Mouse (Mus musculus): ENCODE measurements around the gene Olfr316. TPM values are rescaled to one million over a fixed set of nuclear protein-coding genes. Genes with fewer than 3 reads are reported as not detected.

Gene Olfr316
- total and polyA plus RNA-seq, 3 experiments = not detected

- Histone ChIP-seq H3K9me3 (replicated peaks; ENCODE audit: low read length) (no peaks in the 10 kb centered on the region), H3K9ac (ENCODE audit: insufficient read depth, low read depth) (no peak overlapping the region), H3K4me3 (replicated peaks in 1 of 3; ENCODE audit: low read depth in 2 of 3, low read length in 2 of 3, poor library complexity in 1 of 3) (no peak overlapping the region), H3K27me3 (replicated peaks) (peaks cover 4% of the 10 kb centered on the region), H3K4me1 (ENCODE audit: control insufficient read depth in 1 of 2, insufficient read depth in 2 of 2) (peaks cover 0 to 6% of the 10 kb centered on the region in 2 experiments; a peak in 2 of 4 replicates), H3K79me2 (replicated peaks; ENCODE audit: control insufficient read depth, extremely low read depth, insufficient read depth, poor library complexity, severe bottlenecking) (no peaks in the 10 kb centered on the region), H3K4me2 (ENCODE audit: insufficient read depth, low read depth, poor library complexity, severe bottlenecking) (no peak overlapping the region), H3K36me3 (replicated peaks in 1 of 2; ENCODE audit: control insufficient read depth in 1 of 2, insufficient read depth in 1 of 2, low read length in 1 of 2) (no peaks in the 10 kb centered on the region), H3K27ac (ENCODE audit: insufficient read depth, low read depth) (no peak overlapping the region)
- in situ Hi-C loops (cut with MboI; ENCODE audit: low pct_ligation_motif_present, low pct_unique_long_range_greater_than_20kb, low sequenced_read_pairs) = no loop called here
- TF ChIP-seq USF2 (conservative IDR thresholded peaks at IDR 0.05; ENCODE audit: low read depth, low read length) = no peak
- TF ChIP-seq ZC3H11A (IDR thresholded peaks at IDR 0.05; ENCODE audit: low read depth, low read length) = no peak
- no peak for TF ChIP-seq NRF1 (IDR thresholded peaks at IDR 0.05; ENCODE audit: low read depth, low read length)
- TF ChIP-seq BHLHE40 (IDR thresholded peaks at IDR 0.05; ENCODE audit: low read depth, low read length) = no peak
- no peak for TF ChIP-seq USF1 (IDR thresholded peaks at IDR 0.05; ENCODE audit: low read depth, low read length)
- peak; percentile 22 for TF ChIP-seq RAD21 (IDR thresholded peaks at IDR 0.05; ENCODE audit: low read depth, low read length)
- no peak for TF ChIP-seq MAZ (IDR thresholded peaks at IDR 0.05; ENCODE audit: low read depth, low read length)
- no peak for TF ChIP-seq ELF1 (IDR thresholded peaks at IDR 0.05; ENCODE audit: low read depth, low read length)
- TF ChIP-seq SMC3 (IDR thresholded peaks at IDR 0.05; ENCODE audit: low read depth, low read length) = peak; percentile 30
- TF ChIP-seq GABPA (IDR thresholded peaks at IDR 0.05; ENCODE audit: insufficient replicate concordance, low read depth, low read length) = no peak
- TF ChIP-seq EP300 (IDR thresholded peaks at IDR 0.05; ENCODE audit: low read length) = no peak
- no peak for TF ChIP-seq ETS1 (conservative IDR thresholded peaks at IDR 0.05; ENCODE audit: low read depth, low read length)
- TF ChIP-seq HCFC1 (IDR thresholded peaks at IDR 0.05; ENCODE audit: low read depth, low read length) = no peak
- no peak for TF ChIP-seq MEF2A (IDR thresholded peaks at IDR 0.05; ENCODE audit: borderline replicate concordance, low read depth, low read length)
- no peak for TF ChIP-seq ZNF384 (IDR thresholded peaks at IDR 0.05; ENCODE audit: low read depth, low read length)
- peak in 1 of 2 experiments; percentile 59; a peak in 3 of 4 replicates for TF ChIP-seq CTCF (conservative IDR thresholded peaks at IDR 0.05 in 1 of 2, IDR thresholded peaks at IDR 0.05 in 1 of 2; ENCODE audit: low read depth in 2 of 2, low read length in 2 of 2)
- no peak for TF ChIP-seq ZMIZ1 (IDR thresholded peaks at IDR 0.05; ENCODE audit: low read depth, low read length)
- no peak for TF ChIP-seq POLR2A (IDR thresholded peaks at IDR 0.05; ENCODE audit: low read depth, low read length)
- TF ChIP-seq MAFK (IDR thresholded peaks at IDR 0.05; ENCODE audit: insufficient replicate concordance, low read length) = no peak
- no peak for TF ChIP-seq SIN3A (IDR thresholded peaks at IDR 0.05; ENCODE audit: low read length)
- no peak for TF ChIP-seq JUND (conservative IDR thresholded peaks at IDR 0.05; ENCODE audit: low read depth, low read length)
- TF ChIP-seq KAT2A (IDR thresholded peaks at IDR 0.05; ENCODE audit: insufficient replicate concordance, low read length) = no peak
- TF ChIP-seq UBTF (IDR thresholded peaks at IDR 0.05; ENCODE audit: low read depth, low read length) = no peak
- peak; percentile 41 for DNase-seq (ENCODE audit: extremely low read depth)
- dilution Hi-C loops (cut with MboI; ENCODE audit: extremely low pct_ligation_motif_present, extremely low pct_unique_long_range_greater_than_20kb, low sequenced_read_pairs) = no loop called here
Measured at GRCm38 (mm10) chr11:58795856-58796255, 43.3 kb downstream of the Olfr316 start.
